7 mouse cellular contexts compared by ENCODE assay signal in genomic region chr14:56885986-56886593, GRCm38 (mm10). TPM values are rescaled to one million over a fixed set of nuclear protein-coding genes. Genes with fewer than 3 reads are reported as not detected.
DNase-seq lines count a peak whose midpoint lies in the region; ATAC-seq and TF ChIP-seq lines count a peak whose summit lies in the region.
"Not testable (repeated sequence)": the region's sequence is repeated elsewhere in the genome, so short reads cannot be mapped to it uniquely, and the experiment has no call there.

No protein-coding gene starts in this region.

- intact Hi-C loops in left cerebral cortex, postnatal 4 days (cut with DNase I): not testable (repeated sequence)

- peak overlapping the region; percentile 49 for H3K4me3 ChIP-seq in intestine, postnatal 0 days (ENCODE audit: low read depth, low read length)
- peak overlapping the region; percentile 57 for H3K4me3 ChIP-seq in midbrain, embryonic 12.5 days

- not testable (repeated sequence) for H3K4me1 ChIP-seq in intestine, postnatal 0 days (replicated peaks; ENCODE audit: control insufficient read depth, insufficient read depth, low read length)
- peaks cover 21% of the 10 kb centered on the region for H3K4me1 ChIP-seq in midbrain, embryonic 12.5 days

- peak; percentile 92 for DNase-seq in adrenal gland, postnatal 10 days
- DNase-seq in embryo, embryonic 9.5 days (ENCODE audit: extremely low spot score): peak; percentile 94
- DNase-seq in gastrocnemius, postnatal 4 days (ENCODE audit: low spot score in 2 of 2): peak; percentile 80 to 87
- peak; percentile 88 for DNase-seq in left cerebral cortex, postnatal 4 days
- peak; percentile 79 for DNase-seq in skeletal muscle tissue, adult 2 months (ENCODE audit: low read depth, low spot score)

- peak overlapping the region; percentile 91 for H3K27ac ChIP-seq in intestine, postnatal 0 days (ENCODE audit: low read depth, low read length)
- peak overlapping the region; percentile 91 for H3K27ac ChIP-seq in midbrain, embryonic 12.5 days (replicated peaks)

- not testable (repeated sequence) for H3K36me3 ChIP-seq in intestine, postnatal 0 days (ENCODE audit: control insufficient read depth, insufficient read depth)
- peaks cover 12% of the 10 kb centered on the region; the same call in 1 of the 2 replicates for H3K36me3 ChIP-seq in midbrain, embryonic 12.5 days

- not testable (repeated sequence) for H3K27me3 ChIP-seq in intestine, postnatal 0 days (replicated peaks; ENCODE audit: control insufficient read depth, insufficient read depth, low read length); midbrain, embryonic 12.5 days

- TF ChIP-seq CTCF in intestine, postnatal 0 days (IDR thresholded peaks at IDR 0.05; ENCODE audit: low read depth): 0 out of 2 replicates have a peak, but pooled peaks have one; percentile 17

- peak overlapping the region; percentile 60 for H3K9ac ChIP-seq in intestine, postnatal 0 days (ENCODE audit: low read depth, low read length)
- peak overlapping the region; percentile 59 for H3K9ac ChIP-seq in midbrain, embryonic 12.5 days (replicated peaks)

- H3K9me3 ChIP-seq in intestine, postnatal 0 days (ENCODE audit: control insufficient read depth); midbrain, embryonic 12.5 days: not testable (repeated sequence)

- H3K4me2 ChIP-seq in intestine, postnatal 0 days (replicated peaks; ENCODE audit: low read depth): peak overlapping the region; percentile 79
- H3K4me2 ChIP-seq in midbrain, embryonic 12.5 days (replicated peaks): peak overlapping the region; percentile 60

- under 1% methylated on average over 46 of the region's 69 CpGs for WGBS in intestine, postnatal 0 days
- under 1% methylated on average over 28 of the region's 69 CpGs for WGBS in midbrain, embryonic 12.5 days

- ATAC-seq in intestine, postnatal 0 days: peak; percentile 96
- peak; percentile 96 for ATAC-seq in midbrain, embryonic 12.5 days (ENCODE audit: low FRiP score, low read depth)

RNA-seq across cellular contexts. Expression of gene Zmym2, which starts 0.4 kb away (rescaled TPM):
- total RNA-seq in adrenal gland, postnatal 10 days (2021): 10 to 100 TPM; 42.5 to 55.0 TPM
- total RNA-seq in gastrocnemius, postnatal 4 days (2021): 10 to 100 TPM; 43.5 to 57.0 TPM
- polyA plus RNA-seq in intestine, postnatal 0 days (2015; fragmentation: Nextera tagmentation; extraction: Ambion mirVana): 7.8 and 10.1 TPM in 2 replicates
- total RNA-seq in left cerebral cortex, postnatal 4 days (2021): 100 to 1,000 TPM; 103 to 116 TPM
- 84.0 and 94.9 TPM in 2 replicates for polyA plus RNA-seq in midbrain, embryonic 12.5 days (2016; fragmentation: Nextera tagmentation; extraction: Ambion mirVana)

Comparison
In these comparisons a context has a peak if more than half of its experiments do, and no peak if none do; other contexts are left out.
1. Peak in every context shown above with its lines: DNase-seq, ATAC-seq, H3K4me3 ChIP-seq and H3K27ac ChIP-seq.